In genomic region chr6:140766365-140766764, GRCm38 (mm10) we compare ENCODE assay signal across 8 mouse cellular contexts. TPM values are rescaled to one million over a fixed set of nuclear protein-coding genes. Genes with fewer than 3 reads are reported as not detected.
DNase-seq lines count a peak whose midpoint lies in the region; ATAC-seq and TF ChIP-seq lines count a peak whose summit lies in the region.

No protein-coding gene starts in this region.

- no peaks in the 10 kb centered on the region for H3K4me1 ChIP-seq in kidney, adult 2 months (ENCODE audit: control insufficient read depth, insufficient read depth, low read length)
- H3K4me1 ChIP-seq in kidney, embryonic 14.5 days (ENCODE audit: control insufficient read depth, insufficient read depth, low read length), result 0 out of 2 replicates have a peak, but pooled peaks cover 7% of the 10 kb centered on the region

- H3K27me3 ChIP-seq in kidney, adult 2 months (replicated peaks; ENCODE audit: control insufficient read depth, insufficient read depth, low read length), result no peaks in the 10 kb centered on the region
- no peaks in the 10 kb centered on the region for H3K27me3 ChIP-seq in kidney, embryonic 14.5 days (ENCODE audit: control insufficient read depth, insufficient read depth, low read length)

- ATAC-seq in kidney, embryonic 14.5 days (ENCODE audit: low FRiP score, low TSS enrichment), result no peak
- peak; percentile 75 for ATAC-seq in CD4-positive, CD25-positive, alpha-beta regulatory T cell, adult 4 months
- ATAC-seq in erythroblast, adult 5-6 weeks (replicated peaks; ENCODE audit: low FRiP score, poor library complexity, severe bottlenecking), result no peak

- H3K36me3 ChIP-seq in kidney, adult 2 months (ENCODE audit: control insufficient read depth, insufficient read depth, low read length), result no peaks in the 10 kb centered on the region
- no peaks in the 10 kb centered on the region for H3K36me3 ChIP-seq in kidney, embryonic 14.5 days (ENCODE audit: control insufficient read depth, insufficient read depth, low read length)

- TF ChIP-seq POLR2A in kidney, adult 2 months (IDR thresholded peaks at IDR 0.05; ENCODE audit: low read depth, low read length), result no peak

- H3K4me2 ChIP-seq in kidney, embryonic 14.5 days (replicated peaks; ENCODE audit: low read depth, low read length), result no peak overlapping the region

- 25% methylated on average over 9 of the region's 9 CpGs for WGBS in kidney, adult 2 months
- WGBS in kidney, embryonic 14.5 days, result 43% methylated on average over 9 of the region's 9 CpGs

- H3K9ac ChIP-seq in kidney, embryonic 14.5 days (ENCODE audit: low read depth, low read length), result no peak overlapping the region

- peak; percentile 55 for TF ChIP-seq CTCF in kidney, adult 2 months (conservative IDR thresholded peaks at IDR 0.05; ENCODE audit: insufficient read depth, insufficient read length, low read depth, low read length)
- TF ChIP-seq CTCF in layer of hippocampus, adult 2 months (conservative IDR thresholded peaks at IDR 0.05), result peak; percentile 92

- H3K9me3 ChIP-seq in kidney, embryonic 14.5 days (ENCODE audit: control insufficient read depth, low read length), result no peaks in the 10 kb centered on the region

- peak; percentile 51 for DNase-seq in kidney, adult 2 months
- peak; percentile 42 for DNase-seq in T-cell, adult 2 months (ENCODE audit: low spot score)
- DNase-seq in embryo, embryonic 9.5 days (ENCODE audit: extremely low spot score), result peak; percentile 45
- peak; percentile 29 to 55 for DNase-seq in layer of hippocampus, adult 2 months (ENCODE audit: low spot score in 2 of 2)
- peak; percentile 11 for DNase-seq in retina, adult 2 months (ENCODE audit: low read depth, low spot score)

- no peak overlapping the region for H3K4me3 ChIP-seq in kidney, adult 2 months (ENCODE audit: insufficient read depth, low read depth, low read length)
- no peak overlapping the region for H3K4me3 ChIP-seq in kidney, embryonic 14.5 days (ENCODE audit: low read length)
- H3K4me3 ChIP-seq in layer of hippocampus, adult 2 months, result no peak overlapping the region

- H3K27ac ChIP-seq in kidney, adult 2 months (ENCODE audit: insufficient read depth, low read depth, low read length), result no peak overlapping the region
- H3K27ac ChIP-seq in kidney, embryonic 14.5 days (ENCODE audit: low read depth, low read length), result no peak overlapping the region
- no peak overlapping the region for H3K27ac ChIP-seq in layer of hippocampus, adult 2 months

RNA-seq across cellular contexts. Expression of gene Gm11077, which starts 37.3 kb away (rescaled TPM):
- polyA plus RNA-seq in kidney, adult 2 months (2012; rRNA removed), result not detected in 2 replicates
- not detected in 2 replicates for polyA plus RNA-seq in kidney, embryonic 14.5 days (2014; fragmentation: Nextera tagmentation; extraction: Ambion mirVana)
- polyA plus RNA-seq in CD4-positive, CD25-positive, alpha-beta regulatory T cell, adult 4 months (2017; shearing (Covaris generic)), result not detected
- not detected for total RNA-seq in layer of hippocampus, adult 2 months (2021)
- not detected in 2 replicates for total RNA-seq in erythroblast, adult 5-6 weeks (2015; ENCODE audit: low replicate concordance)
- not detected in 2 replicates for total RNA-seq in erythroblast, adult 5-6 weeks (2017; ENCODE audit: low replicate concordance)
